Mouse (Mus musculus) spleen, postnatal 14 days (tissue): ENCODE data around the gene Pgm5.
A peak's percentile ranks its signal among the peaks of the same experiment; 100 is the strongest.

Source experiments
- DNase-seq, 2 experiments: peaks; one replicate each; pipeline ENCODE4 v3.0.0; 2021 to 2022; ENCODE audit warnings: low spot score in 2 of 2

Gene Pgm5

DNA sequence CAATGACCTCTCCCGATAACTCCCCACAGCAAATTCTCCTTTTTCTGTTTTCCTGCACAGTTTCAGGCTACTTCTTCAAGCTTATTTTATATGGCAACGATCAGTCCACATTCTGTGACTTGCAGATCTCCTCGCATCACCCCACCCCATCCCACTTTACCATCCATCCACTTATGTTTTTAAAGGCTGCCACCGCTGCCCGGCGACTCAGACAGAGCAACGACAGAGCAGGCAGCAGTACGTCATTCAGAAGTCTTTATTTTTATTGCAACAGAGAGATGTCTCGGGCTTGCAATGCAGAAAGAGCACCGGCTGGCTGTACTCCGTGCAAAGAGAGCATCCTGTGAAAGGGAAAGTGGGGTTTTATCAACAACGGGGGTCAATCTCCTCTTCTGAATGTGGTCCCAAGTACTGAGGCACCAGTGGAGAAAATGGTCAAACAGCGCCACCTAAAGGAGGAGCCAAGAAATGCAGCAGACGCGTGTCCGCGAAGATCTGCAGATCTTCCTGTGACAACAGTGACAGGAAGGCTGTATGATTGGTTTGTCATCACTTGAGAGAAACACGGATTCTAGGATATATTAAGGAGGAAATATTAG, 9.5 kb upstream of the Pgm5 start:
- peak in 1 of 2 experiments; percentile 55 for DNase-seq

DNA sequence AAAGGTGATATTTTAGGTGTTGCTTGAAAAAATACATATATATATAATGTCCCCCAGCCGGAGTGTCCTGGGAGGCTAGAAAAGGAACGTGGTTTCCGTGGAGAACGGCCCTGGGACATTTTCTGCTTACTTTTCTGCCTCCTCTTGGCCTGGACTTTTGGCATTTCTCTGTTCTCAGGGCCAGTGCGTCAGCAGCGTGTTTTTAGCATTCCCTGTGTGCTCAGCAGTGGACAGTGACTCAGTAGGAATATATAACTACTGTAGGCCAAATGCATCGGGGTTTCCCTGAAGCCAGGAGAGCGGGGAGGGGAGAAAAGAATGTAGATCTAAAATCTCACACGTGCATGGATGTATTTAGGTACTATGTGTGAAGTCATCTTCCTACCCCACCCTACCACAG, 3.8 kb upstream of the Pgm5 start:
- DNase-seq, result no peak

DNA sequence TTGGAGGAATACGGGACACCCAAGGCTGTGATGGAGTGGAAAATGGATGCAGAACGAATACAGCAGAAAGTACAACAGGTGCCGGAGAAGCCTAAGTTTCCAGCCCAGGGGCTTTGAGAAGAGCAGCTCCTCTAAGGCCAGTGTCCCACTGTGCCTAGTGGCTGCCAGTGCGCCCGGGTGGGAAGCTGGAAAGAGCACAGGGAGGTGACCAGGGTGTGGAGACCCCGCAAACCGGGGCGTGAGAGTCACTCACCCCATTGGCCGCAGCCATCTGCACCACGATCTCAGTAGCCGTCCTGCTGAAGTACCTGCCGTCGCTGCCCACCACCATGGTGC, 411 bp downstream of the Pgm5 start:
- DNase-seq, result no peak

DNA sequence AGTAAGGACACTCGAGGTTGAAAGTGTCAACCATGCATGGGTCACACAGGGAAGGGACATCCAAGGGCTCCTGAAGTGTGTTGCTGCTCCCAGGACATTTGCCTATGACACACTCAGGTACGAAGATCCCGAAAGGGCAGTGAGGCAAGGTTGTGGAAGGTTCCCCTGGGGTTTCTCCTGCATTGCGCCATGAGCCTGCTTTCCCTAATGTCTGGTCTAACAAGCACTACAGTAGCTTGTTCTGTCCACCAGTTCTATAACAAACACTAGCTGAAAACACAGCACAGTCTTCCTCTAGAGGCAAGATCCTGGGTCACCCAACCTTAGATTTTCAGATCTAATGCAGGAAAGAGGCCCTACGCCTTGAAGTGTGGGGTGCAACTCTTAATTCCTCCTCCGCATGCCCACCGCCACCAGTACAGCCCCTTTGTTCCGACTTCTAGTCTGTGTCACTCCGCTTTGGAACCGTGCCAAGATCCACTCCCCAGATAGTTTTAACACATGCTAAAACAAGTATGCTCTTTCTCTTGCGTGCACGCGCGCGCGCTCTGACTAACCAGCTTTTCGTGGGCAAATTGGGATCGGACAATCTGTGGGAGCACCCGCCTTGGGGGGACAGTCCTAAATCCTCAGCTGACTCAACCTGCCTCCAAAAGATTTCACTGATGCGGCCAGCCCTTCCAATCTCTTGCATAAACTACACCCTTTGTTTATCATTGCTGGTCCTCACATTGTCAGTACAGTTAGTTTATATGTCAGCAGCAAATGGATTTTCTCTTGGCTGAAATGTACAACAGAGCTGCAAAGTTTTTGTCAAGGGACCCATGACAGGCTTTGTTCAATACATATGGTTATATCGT, 10.0 kb downstream of the Pgm5 start:
- no peak for DNase-seq

DNA sequence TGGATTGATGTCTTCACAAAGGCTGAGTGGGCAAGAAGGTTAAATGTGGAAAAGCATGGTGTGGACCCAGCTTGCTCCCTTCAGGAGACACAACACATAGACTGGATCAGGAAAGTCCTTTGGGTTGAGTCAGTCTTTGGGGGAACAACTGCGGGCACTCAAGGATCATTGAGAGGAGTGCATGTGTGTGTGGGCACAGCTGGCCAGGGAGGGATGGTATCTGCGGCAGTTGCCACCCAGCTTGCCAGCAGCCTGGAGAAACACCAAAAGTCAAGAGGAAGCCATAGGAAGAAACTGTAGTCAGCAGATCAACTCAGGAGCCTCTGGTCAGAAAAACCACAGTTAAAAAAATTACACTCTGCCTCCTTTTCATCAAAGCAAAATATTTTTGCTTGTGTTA, 12.8 kb downstream of the Pgm5 start:
- no peak for DNase-seq

DNA sequence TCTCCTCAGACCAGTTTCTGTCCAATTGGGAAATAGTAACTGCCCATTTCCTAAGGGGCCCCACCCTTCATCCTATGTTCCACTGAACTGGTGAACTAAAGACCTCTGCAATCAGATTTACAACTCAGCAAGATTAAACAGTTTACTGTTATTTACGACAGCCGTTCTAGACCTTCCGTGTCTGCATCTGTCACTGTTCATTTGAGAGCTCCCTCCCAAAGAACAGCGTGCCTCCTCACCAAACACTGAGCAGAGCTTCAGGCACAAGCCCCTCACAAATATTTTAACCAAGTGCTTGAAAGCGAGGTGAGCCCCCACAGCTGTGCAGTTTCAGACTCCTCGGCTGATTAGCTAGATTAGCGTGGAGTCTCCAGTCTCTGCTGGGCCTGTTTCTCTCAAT, 13.3 kb downstream of the Pgm5 start:
- DNase-seq, result no peak

DNA sequence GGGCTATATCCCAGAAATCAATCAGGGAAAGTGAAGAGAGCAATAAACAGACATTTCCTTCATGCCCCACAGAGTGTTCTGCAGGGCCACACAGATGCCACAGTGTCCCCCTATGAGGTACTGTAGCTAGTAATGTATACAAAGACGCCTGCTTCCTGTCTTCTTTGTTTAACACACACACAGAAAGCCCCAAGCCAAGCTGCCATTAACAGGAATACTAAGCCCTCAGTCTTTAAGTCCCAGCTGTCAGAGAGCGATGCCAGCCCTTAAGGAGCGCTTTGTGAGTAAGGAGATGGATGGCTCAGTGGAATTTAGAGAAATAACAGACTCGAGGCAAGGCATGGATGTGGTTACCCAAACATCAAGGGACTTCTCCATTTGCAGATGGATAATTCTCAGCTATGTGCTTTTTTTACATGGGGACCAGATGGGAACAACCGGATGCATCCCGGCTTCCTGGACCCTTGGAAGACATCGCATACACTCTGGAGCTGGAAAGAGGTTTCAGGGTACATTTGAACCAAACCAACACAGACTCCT, 16.6 kb downstream of the Pgm5 start:
- no peak for DNase-seq

DNA sequence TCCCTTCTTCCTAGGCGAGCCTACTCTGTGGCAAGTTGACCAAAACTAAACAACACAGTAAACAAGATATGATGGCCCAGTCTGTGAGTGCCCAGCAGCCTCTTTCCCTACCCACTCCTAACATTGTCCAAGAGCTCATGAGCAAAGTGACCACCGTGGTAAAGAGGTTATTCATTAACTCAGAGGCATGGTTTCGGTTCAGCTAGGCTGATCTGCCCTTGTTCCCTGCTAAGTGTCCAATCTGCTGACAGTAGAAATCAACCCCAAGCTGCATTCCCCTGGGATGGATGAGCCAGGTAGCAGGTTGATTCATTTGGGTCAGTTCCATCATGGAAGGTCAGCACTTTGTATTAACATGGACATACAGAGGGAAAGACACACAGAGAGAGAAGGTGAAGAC, 19.6 kb downstream of the Pgm5 start:
- DNase-seq, result no peak

DNA sequence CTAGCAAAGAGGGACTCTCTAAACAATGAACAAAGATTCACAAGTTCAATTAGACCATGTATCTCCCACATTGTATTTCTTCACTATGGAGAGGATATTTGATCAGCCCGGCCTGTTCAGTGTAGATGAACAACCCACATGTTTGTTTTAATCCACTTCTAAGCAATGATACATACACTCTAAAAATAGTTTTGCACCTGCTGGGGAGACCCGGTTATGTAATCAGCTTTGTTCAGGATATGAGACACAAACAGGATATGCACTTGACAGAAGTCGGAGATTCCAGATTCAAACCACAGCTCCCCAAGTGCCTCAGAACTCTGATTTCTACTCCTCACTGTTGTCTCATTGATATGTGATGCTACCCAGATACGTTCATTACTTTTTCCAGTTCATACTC, 37.1 kb downstream of the Pgm5 start:
- DNase-seq, result no peak

DNA sequence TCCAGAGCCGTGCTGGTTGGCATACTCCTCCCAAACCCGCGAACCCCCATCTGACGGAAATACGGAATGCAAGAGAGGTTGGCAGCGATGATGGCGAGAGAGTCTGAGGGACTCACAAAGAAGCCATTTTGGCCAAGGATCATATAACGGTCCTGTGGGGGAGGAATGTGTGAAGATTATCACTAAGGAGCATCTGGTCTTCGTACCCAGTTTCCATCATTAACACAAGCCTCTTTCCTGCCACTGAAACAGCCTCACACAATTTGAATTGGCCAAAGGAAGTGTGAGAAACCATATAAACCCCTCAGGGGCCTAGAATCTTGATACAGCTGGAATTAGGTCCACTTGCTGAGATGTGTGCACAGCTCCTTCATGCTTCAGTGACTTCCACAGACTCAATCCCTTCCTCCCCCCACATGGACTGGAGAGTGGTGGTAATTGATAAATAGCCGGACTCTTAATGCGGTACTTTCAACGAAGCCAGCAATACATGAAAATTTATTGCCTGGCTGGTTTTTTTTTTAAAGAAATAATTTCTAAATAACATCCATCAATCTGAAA, 45.9 kb downstream of the Pgm5 start:
- DNase-seq, result no peak

DNA sequence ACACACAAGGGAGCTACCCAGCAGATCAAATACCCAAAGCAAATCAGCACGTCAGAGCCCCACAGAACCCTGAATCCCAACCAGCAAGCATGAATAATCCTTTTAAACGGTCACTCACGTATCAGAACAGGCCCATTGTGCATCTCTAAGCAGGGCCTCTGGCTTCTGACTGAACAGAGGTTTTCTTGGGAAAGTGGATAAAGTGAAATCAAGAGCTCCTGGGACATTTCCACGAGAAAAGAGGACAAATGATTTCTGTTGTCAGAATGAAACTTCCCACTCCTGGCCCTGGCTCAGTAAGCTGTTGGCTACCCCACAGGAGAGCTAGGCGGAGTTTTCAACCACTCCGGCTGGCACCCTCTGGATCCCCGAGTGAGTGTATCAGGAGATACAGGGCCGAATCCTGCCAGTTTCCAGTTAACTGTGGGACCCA, 48.8 kb downstream of the Pgm5 start:
- no peak for DNase-seq

DNA sequence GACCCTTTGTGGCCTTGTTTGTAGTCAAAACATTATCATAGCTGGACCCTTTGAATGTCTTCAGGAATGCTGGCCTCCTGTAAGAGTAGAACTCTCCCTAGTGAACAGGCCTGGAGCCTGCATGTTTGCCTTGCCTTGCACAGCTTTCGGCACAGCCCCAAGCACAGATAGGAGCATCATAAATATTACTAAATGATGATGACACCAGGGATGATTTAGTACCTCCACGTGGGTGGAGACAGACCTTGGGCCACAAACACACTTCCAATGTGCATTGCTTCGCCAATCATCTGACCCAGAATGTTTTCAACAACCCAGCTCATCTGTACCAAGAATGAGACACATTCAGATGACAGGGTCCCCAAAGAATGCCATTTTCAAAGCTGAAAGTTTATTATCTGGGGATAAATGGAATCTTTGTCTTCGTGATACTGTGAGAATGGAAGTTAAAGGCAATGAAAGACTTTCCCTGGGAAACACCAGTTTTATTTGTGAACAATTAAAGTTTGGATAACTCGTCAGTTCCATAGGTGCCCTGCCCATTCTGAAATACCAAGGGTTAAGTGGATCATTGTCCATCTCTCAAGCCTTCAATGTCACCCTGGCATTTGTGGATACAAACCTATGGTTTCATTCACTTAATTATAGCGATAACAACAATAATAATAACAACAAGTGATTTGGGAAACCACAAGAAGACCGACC, 49.4 kb downstream of the Pgm5 start:
- DNase-seq, result no peak

DNA sequence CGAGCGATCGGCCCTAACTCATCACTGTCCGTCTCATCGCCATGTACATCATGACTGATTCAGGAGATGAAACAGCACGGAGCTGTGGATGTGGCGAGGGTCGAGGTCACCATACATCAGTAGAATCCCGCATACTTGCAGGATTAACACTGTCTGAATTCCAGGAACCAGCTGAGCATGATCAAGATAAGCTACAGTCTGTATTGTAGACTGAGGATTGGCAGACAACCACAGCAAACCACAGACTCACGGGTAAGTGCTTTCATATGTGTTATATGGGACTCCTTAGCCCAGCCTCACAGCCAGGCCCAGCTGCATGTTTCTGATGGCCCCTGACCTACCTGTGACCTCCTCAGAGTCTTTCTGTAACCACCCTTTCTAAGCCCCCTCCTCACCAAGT, 50.2 kb downstream of the Pgm5 start:
- DNase-seq, result no peak

DNA sequence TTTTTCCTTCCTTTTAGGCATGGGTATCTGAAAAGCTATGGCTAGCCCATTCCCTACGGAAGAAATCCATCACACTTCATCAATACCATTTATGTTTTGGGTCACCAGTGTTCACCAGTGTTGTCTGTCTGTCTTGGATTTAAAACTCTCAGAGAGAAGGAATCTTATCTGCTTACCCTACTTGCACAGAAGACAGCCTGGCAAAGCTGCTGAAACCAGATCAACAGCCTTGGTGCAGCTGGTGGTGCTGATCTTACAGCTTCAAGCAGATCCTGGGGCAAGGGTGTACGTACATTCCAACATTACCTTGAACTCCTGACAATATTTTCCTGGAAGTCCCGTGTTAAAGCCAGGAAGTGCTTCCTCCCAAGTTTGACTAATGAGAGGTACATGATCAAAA, 55.6 kb downstream of the Pgm5 start:
- no peak for DNase-seq

DNA sequence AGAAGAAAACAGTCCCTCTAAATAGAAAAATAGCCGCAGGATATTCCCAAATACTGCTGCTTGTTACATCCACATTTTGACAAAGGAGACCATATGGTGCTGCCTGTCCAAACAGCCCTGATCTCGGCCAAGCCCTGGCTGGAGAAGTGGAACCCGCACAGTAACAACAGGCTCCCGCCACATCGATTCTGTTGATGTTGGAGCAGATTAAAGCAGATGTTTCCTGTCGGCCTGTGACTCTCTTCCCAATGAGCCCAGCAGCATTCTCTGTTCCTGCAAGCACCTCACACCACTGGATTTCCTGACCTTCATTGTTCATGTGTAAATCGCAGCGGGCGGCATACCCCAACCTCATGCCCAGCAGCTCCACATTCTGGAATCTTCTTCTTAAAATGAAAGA, 64.0 kb downstream of the Pgm5 start:
- DNase-seq, result no peak

DNA sequence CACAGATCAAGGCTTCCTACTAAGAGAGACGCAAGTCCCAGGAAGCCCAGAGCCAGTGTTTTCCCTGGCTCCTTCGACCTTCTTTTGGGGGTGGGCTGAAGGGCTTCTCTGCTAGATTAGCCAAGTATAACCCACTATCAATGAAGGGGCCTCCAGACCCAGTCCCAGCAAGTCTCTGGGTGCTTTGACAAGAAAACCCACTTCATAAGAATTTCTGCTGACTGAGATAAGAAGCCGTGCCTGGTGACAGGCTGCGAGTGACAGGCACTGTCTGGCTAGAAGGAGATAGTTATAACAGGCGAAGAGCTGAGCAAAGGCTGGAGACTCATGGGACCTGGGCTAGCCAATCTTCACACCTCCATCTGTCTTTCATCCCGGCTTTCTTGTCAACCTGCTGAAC, 67.3 kb downstream of the Pgm5 start:
- DNase-seq, result no peak

DNA sequence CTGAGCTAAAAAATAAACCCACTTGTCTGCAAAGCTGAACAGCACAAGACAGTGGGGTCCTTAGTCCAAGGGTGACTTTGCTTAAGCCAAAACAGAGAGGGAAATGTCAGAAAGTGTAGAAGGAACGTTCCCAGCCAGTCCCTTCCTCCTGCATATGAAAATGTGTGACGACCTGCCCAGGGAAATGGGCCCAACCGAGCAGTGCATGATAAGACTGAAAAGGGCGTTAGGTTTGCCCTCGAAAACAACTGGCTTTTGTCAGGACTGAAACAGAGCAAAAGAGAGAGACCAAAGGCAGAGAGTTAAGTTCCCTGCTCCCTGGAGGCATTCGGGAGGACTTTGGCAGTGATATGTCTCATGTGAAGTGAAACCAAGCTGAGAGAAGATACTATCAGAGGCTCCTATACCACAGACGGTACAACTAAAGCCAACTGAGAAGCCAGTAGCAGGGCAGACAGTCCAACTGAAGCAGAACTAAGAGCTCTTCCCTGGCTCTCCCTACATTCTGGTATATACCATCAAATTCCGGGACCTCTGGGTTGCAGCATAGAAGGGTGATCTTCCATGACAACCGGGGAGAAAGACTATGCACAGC, 68.0 kb downstream of the Pgm5 start:
- DNase-seq, result no peak

DNA sequence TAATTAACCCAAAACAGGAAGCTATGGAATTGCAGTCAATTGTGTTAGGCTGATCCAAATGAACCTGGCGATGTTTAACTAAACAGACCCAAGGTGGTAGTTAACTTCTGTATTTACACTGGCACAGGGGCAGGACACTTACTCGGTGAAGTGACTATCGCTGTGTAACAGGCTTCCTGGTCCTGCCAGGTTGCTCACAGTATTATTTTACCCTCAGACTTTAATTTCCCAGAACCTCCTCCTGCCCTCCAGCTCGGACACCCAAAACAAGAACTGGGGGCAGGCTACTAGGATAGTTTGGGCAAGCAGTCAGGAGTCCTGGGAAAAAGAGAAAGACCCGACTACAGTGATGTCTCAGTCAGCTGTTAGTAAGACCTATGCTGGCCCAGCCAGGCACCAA, 68.8 kb downstream of the Pgm5 start:
- no peak for DNase-seq

DNA sequence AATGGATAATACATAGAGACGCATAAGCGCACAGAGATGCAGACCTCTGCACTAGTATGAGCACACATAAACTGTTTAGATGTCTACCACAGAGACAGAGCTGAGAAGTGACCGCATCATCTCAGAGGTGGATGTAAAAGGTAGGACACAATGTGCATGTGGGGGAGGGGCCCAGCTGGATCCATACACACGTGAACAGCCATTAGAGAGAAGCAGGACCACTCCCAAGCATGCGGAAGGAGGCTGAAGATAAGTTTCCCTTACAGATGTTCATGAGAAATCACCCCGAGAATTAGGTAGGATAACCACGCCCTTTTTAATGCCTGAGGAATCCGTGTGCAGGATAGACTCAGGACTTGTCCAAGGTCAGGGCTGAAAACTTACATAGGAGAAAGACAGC, 75.8 kb downstream of the Pgm5 start:
- DNase-seq, result no peak

DNA sequence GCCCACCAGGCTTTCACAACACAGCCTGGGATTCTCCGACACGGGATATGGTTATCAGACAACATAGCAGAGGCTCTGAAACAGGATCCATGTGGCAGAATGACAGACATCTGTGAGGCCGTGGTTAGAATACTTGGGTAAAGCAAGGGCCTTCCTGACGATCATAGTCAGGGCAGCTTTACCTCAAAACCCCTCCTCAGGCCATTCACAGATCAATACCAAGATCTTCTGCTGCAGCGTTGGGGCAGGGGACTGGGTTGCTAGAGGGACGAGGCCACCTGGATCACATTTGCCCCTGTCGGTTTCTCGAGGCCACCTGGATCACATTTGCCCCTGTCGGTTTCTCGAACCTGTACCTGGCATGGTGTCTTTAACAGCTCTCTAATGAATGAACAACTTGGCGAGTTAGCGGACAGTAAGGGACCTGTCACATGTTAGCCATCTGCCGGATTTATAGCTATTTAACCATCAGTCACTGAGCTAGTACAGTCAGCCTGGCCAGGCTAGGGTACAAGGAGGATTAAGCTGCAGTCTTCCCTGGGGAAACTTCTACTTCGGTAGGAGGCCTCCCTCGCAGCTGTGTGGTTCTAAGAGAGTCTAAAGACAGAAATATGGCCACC, 76.5 kb downstream of the Pgm5 start:
- DNase-seq, result no peak

DNA sequence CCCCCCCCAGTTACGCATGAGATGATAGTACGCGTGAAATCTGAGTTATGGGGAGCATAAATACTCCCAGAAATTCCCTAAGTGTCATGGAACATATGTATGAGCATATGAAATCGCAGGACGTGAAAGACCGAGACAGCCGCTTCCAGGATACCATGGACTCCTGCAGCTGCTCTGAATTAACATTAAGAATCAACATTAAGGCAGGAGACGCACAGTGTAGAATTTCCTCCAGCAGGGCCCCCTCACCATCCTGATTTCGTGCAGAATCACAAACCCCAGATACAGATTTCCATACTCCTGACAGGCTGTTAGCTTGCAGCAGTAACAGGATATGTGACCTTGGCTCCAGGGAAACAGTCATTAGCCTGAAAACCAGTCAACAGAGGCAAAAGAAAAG, 77.9 kb downstream of the Pgm5 start:
- no peak for DNase-seq

DNA sequence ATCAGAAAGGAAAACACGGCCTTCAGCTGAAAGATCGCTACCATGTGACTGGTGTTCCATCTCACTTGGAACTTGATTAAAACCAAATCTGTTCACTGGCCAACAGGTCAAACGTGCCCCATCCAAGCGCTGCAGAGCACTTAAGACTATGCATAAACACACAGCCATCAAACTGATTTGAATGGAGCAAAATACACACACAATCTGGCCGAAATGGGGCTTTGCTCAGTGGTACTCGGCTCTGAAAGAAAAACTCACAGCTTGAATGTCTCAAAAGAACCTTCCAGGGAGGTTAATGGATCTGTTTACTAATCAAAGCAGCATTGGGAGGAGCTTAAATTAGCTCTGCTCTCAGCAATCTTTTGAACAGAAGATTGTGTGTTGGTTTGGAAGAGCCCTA, 81.7 kb downstream of the Pgm5 start:
- no peak for DNase-seq
